Mouse (Mus musculus) heart, adult 2 months (tissue): ENCODE data around the gene Brd3.

Source experiments
- CTCF ChIP-seq: fragments of 200-600 bp; IDR thresholded peaks from 2 replicates; pipeline ENCODE4 v1.8.1; 2022; ENCODE audit warnings: antibody characterized with exemption, mild to moderate bottlenecking, moderate library complexity
- EP300 ChIP-seq: fragments of 200-500 bp; IDR thresholded peaks from 2 replicates; pipeline ENCODE4 v1.6.1; 2011; ENCODE audit warnings: low read depth, low read length, control low read depth; ENCODE audit not compliant: insufficient read depth
- POLR2A ChIP-seq: fragments of 200-500 bp; IDR thresholded peaks from 2 replicates; pipeline ENCODE4 v1.6.1; 2011; ENCODE audit warnings: mild to moderate bottlenecking, low read depth, low read length, control low read depth; ENCODE audit not compliant: insufficient read depth

GRCm38 (mm10) chr2:27413582-27413935, 93.9 kb downstream of the Brd3 start:
- TF ChIP-seq EP300 (no peak), POLR2A (no peak), CTCF (no peak)
